Mouse (Mus musculus): ENCODE measurements around the gene Mynn.

The Mynn gene

GRCm38 (mm10) chr3:30644207-30644606 is 42.3 kb downstream of the Mynn start, which contains the start of gene Lrriq4:
TSS of gene Lrriq4 (plus strand) at chr3:30644507.
- DNase-seq (ENCODE audit: low read depth, low spot score), result no peak

GRCm38 (mm10) chr3:30646761-30647160 is 44.9 kb downstream of the Mynn start:
- DNase-seq (ENCODE audit: low read depth, low spot score), result no peak

GRCm38 (mm10) chr3:30647440-30648090 is 45.7 kb downstream of the Mynn start, which contains the start of gene Lrrc34:
TSS of gene Lrrc34 (minus strand) at chr3:30647869.
- DNase-seq (ENCODE audit: low read depth, low spot score), result peak; percentile 72

GRCm38 (mm10) chr3:30648466-30648865 is 46.6 kb downstream of the Mynn start:
- no peak for DNase-seq (ENCODE audit: low read depth, low spot score)

- DNase-seq (ENCODE audit: low read depth, low spot score), result peak; percentile 20
Observed at GRCm38 (mm10) chr3:30650062-30650841, 48.4 kb downstream of the Mynn start.

GRCm38 (mm10) chr3:30655937-30656336 is 54.1 kb downstream of the Mynn start:
- DNase-seq (ENCODE audit: low read depth, low spot score), result no peak

GRCm38 (mm10) chr3:30658486-30658885 is 56.6 kb downstream of the Mynn start:
- no peak for DNase-seq (ENCODE audit: low read depth, low spot score)

Data from forelimb bud, embryonic 11.5 days (tissue).